Mouse (Mus musculus) ovary, postnatal 14 days (tissue): ENCODE data around the gene Tomm34.

Experiments used
- DNase-seq: peaks from one replicate; pipeline ENCODE4 v3.0.0; 2022; ENCODE audit warnings: low spot score

Tomm34 gene

GRCm38 (mm10) chr2:164070765-164071436, at the start of gene Tomm34:
TSS of gene Tomm34 (minus strand) at chr2:164071169.
- peak; percentile 95 for DNase-seq

DNA sequence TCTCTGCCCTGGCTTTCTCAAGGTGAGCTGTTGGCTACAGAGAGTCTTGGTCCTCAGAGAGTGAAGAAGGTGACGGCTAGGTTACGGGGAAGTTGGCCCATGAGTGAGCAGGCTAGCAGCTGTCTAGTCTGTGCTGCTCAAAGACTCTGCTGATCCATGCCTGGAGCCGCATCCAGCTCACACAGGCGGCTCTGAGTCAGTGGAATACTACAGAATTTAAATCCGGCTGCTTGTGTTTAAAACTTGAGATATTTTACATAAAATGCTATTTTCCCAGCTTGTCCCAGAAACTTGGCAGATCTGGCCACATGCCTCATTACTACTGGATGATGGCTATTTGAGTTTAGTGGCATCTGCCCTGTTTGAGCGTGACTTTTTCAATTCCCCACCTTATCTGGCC, 48.5 kb upstream of the Tomm34 start:
- no peak for DNase-seq

DNA sequence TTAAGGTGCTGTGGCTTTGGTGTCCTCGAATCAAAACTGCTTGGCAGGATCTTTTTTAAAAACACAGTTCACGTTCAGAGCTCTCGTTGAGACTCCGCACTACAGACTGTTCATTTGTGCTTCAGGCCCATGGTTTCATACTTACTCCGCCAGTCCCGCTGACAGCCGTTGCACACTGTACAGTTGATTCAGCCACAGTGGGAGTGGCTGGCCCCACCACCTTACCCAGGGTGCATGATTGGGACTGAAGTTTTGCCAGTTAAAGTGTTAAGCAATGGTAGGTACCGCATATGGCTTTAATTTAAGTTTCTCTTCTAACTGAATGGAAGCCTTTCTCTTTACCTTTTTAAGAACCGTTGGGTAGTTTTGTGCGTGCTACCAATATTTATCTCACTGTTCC, 44.6 kb upstream of the Tomm34 start:
- DNase-seq, result no peak

DNA sequence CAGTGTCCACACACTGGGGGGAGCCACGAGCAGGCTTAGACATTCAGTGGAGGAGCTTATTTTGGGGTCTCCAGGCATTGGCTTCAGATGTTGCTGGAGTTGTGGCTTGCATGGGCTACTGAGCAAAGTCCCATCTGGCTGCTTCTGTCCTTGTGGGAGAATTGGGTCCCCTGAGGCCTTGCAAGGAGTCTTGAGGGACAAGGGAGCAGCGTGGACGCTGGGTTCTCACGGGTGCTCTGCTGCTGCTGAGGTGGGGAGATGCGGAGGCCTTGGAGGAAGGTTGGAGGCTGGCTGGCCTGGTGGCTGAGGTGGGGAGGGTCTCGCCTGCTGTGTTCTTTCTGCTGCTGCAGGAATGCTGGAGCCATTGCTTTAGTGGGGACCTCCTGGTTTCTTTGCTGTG, 43.1 kb upstream of the Tomm34 start:
- no peak for DNase-seq

GRCm38 (mm10) chr2:164111546-164111945, 40.6 kb upstream of the Tomm34 start:
- no peak for DNase-seq

DNA sequence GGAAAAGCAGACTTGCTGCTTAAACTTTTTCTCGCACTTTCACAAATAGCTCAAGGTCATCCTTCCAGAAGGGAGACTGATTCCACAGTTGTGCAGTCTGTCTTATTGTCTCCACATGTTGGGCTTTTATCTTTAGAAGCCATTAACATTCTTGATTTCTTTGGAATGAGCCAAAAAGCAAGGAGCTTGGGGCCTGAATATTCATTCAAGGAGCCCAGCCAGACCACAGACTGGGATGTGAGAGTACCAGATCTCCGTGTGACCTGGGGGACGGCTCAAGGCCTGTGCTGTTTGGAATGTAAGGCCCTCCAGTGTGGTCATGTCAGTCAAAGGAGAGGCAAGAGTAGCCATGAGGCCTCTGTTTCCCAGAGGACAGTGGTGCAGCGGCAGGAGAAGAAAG, 37.5 kb upstream of the Tomm34 start:
- no peak for DNase-seq

- no peak for DNase-seq
Observed at GRCm38 (mm10) chr2:164107125-164107874, 36.3 kb upstream of the Tomm34 start.

DNA sequence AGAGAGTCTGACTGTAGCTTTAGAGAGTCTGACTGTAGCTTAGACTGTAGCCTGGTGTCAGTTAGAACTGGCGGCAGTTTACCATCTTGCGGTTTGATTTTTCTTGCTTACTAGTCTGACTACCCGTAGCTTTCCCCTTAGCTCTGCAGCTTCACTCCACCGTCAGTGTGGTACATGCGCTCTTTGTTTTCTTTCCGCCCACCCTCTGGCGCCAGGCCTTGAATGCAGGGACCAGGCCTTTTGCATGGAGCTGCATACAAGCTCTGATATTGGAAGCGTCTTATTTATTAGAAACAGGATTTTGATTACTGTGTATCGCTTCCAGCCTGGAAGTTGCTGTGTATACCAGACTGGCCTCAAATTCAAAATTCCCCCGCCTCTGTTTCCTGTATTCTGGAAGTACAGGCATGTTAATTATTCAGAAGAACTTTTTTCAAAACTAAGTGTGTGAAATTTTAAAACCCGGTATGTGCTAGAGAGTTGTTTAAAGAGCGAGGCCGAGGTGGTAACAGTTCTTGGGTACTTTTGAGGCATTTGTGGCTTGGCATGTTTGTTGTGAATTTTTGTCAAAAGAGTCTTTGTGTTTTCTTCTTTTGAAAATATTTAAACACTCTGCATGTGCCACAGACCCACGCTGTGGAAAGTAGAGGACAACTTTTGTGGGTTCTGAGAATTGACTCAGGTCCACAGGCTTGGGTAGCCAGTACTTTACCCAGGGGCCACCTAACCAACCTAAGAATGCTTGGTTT, 35.5 kb upstream of the Tomm34 start:
- DNase-seq, result no peak

DNA sequence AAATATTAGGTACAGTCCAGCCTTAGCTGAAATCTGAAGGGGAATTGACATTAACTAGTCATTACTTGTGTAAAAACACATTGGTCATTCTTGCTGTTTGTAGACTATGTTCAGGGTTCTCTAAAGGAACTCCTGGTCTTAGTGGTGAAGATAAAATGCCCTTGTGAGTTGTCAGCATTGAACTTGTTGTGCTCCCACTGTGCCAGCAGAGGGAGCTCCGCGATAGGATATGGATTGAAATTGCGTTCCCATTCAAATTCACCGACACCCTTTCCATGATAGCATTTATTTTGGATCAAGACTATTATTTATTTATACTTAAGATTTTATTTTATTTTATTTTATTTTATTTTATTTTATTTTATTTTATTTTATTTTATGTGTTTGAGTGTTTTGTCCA, 32.5 kb upstream of the Tomm34 start:
- peak; percentile 58 for DNase-seq

DNA sequence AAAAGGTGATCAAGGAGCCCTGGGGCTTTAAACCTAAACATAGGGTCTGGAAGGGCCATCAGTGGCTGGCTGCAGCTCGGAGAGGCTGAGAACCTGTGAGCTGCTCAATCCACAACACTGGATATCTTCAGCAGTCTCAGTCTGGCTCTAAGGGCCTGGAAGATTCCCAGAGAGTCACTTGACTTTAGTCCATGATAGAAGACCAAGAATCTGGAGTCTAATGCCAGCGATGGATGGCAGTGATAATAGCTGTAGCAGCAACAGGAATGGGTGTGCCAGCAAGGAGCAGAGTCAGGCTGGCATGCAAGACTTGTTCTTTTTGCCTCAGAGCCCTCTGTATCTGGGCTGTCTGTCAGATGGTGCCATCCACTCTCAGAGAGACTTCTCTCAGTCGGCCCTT, 31.4 kb upstream of the Tomm34 start:
- no peak for DNase-seq

GRCm38 (mm10) chr2:164101936-164102335, 31.0 kb upstream of the Tomm34 start:
- no peak for DNase-seq

DNA sequence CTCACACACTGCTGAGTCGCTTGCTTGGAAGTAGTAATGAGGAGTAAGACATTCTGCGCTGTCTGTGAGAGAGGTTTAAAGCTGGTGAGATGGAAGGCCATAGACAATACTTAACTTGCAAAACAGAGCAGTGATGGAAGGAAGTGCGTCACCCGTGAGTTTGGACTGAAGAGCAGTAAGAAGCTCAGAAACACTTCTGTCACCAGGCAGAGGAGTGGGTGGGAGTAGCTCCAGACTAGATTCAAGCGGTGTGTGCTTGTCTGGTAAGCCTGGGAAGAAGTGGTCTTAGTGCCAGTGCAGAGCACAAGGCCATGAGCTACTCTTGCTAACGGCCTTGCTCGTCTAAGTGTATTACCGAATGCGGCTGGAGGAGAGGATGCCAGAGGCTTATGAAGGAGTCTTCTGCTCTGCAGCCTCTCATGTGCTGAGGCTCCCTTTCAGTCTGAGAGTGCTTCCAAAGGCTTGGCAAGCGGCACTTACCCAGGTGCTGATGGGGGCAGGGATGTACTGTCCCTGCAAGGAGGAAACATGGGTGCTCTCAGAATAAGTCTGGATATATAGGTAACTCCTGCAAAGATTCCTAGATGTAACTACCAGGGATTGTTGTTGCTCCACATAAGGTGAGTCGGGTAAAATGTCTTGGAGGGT, 27.8 kb upstream of the Tomm34 start:
- DNase-seq, result no peak

DNA sequence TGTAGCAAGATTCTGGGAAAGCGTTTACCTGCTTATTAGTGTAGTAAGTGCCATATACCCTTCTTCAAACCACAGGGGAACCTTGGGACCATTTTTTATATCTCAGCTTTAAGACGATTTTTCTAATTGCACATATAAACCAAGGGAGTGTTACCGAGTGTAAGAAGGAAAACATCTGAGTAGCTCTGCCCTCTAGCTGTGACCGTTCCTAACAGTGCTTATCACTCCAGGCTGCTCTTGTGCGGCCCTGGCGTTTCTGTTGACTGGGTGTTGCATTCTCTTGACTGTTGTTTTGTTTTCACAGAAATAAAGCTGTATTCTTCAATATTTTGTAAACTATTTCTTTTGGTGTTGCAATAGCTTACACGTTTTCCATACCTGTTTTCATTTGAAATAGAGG, 23.2 kb upstream of the Tomm34 start:
- no peak for DNase-seq

DNA sequence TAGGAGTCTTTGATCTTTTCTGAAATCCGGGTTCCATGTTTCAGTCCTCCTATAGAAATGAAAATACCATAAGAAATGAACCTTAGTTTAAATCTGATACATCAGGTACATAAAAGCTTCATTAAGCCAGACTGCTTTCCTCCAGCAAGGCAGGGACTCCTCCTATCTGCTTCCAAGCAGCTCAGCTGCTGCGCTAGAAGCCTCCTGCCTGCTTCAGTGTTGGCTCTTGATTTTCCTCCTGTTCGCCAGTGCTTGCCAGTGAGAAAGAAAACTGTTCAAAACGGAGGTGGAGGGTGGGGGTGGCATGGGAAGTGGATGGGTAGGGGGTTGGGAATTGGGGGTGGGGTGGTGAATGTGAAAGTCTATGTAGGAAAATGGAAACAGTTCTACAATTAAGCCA, 18.5 kb upstream of the Tomm34 start:
- DNase-seq, result no peak

DNA sequence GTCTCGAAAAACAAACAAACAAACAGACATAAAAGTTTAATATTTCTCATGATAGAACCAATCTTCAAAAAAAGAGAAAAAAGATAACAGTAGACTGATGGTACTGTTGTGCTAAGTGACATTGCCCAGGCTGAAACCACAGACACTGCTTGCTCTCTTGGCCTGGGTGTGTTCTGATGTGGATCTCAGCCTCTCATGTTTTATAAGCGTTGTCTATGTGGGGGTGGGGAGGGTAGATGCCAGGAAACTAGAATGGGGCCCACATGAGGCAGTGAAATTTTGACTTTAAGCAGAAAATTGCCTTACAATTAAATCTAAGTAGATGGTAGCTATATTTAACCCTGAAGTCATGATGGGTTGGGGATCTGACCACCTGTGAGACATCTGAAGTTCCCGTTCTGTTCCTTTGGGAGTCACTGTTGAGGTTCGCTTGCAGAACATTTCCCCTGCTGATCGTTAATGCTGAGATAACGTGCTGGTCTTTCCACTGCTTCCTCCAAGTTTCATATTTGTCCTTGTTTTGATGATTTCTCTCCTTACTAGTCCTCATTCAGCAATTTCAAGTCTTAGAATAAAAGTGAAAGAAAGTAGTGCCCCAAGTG, 16.5 kb upstream of the Tomm34 start:
- DNase-seq, result no peak

DNA sequence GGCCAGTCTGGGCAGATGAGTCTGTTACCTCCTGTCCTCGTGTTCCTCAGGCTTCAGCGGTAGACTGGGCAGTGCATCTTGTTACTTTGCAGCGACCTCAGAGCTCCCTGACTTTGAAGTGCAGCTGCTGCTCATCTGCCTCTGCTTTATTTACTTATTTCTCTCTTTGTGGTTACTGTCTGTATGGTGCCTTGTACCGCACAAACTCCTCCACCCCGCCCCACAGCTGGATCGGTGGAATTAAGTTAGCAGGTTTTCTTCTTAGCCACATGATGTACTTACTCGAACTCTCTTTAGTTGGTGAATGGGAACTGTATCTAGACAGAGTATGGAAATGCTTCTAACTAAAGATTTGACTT, 13.4 kb upstream of the Tomm34 start:
- DNase-seq, result no peak

DNA sequence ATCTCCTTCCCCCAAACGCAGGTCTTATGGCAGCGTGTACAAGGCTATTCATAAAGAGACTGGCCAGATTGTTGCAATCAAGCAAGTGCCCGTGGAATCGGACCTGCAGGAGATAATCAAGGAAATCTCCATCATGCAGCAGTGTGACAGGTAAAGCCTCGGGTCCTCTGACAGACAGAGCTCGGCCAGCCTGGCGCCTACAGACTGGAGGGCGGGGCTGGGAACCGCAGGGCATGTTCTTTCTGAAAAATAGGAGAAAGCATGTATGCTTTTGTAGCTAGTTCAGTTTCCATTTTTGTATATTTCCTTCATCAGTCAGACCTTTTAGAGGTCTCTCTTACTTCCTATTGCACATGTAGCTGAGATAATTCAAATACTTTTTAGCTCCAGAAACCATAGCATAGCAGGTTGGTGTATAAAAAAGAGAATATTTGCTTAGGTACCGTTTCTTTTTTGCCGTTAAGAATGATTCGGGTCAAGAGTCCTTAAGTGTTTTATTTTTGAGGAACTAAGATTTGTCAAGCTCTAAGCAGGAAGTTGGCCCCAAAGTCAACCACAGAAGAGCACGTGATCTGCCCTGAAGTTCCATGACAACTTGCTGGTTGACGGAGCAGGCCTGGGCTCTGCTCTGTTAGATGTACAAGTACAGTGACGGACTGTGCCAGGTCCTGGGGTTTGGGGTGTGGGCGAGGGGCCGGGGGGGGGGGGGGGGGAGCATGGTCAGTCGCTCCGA, 12.8 kb upstream of the Tomm34 start:
- DNase-seq, result no peak

DNA sequence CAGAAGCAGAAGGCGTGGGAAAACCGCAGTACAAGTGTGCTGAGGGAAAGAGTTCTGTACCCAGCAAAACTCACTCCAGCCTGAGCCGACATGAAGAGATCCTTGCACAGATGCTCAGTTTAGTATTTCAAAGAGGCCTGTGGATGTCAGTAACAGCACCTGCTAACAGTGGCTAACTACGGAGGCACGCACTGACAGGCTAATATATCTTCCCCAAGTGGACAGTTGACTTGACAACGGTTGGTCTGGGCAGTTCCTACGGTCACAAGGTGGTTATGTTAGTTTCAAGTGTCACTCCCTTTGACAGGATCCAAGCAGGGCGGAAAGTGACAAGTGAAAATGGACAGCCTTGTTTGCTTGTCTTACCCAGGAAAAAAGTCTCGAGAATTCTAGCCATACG, 11.2 kb upstream of the Tomm34 start:
- DNase-seq, result no peak

GRCm38 (mm10) chr2:164081577-164081976, 10.6 kb upstream of the Tomm34 start:
- DNase-seq, result no peak

- DNase-seq, result no peak
Observed at GRCm38 (mm10) chr2:164079488-164079887, 8.5 kb upstream of the Tomm34 start.

GRCm38 (mm10) chr2:164077875-164078274, 6.9 kb upstream of the Tomm34 start:
- DNase-seq, result no peak
